Mouse (Mus musculus): ENCODE measurements around the gene Ubn1.
A peak's percentile ranks its signal among the peaks of the same experiment; 100 is the strongest.

The Ubn1 gene

GRCm38 (mm10) chr16:5071974-5072373 is 22.1 kb downstream of the Ubn1 start:
- no peak for DNase-seq (ENCODE audit: low spot score)

GRCm38 (mm10) chr16:5074341-5074740 is 24.5 kb downstream of the Ubn1 start:
- DNase-seq (ENCODE audit: low spot score): no peak

DNA sequence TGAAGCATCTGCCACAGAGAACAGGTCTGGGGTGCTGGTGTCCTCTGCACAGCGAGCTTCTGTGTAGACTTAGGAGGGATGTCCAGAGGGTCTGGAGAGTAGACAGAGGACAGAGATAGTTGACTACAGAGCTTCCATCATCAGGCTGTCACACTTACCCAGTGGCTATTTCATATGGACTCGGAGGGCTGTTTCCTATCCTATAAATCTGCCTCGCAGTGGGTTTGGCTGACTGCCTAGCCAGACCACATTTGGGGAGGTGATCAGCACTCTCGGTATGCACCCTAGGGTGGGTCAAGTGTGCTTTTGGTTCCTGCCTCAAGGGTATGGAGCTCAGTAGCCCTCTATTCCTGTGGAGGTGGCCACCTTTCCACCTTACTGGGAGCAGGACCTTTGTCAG is 35.3 kb downstream of the Ubn1 start:
- no peak for DNase-seq (ENCODE audit: low spot score)

DNA sequence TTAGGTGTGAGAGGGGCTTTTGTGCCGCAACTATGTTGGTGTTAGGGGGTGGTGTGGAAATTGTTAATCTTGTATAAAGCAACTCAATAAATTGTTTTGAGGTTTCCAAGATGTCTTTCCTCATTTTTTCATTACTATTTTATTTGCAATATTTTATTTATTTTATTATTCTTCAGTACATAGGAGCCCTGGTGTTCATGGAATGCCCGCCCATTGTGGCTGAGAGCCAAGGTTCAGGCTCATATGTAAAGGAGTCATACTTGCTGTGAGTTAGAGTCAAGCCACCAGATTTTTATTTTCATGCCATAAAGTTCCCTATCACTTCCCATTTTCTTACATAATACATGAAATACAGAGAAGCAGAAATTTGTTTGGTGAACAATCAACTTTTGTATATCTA is 36.3 kb downstream of the Ubn1 start:
- DNase-seq (ENCODE audit: low spot score): no peak

DNA sequence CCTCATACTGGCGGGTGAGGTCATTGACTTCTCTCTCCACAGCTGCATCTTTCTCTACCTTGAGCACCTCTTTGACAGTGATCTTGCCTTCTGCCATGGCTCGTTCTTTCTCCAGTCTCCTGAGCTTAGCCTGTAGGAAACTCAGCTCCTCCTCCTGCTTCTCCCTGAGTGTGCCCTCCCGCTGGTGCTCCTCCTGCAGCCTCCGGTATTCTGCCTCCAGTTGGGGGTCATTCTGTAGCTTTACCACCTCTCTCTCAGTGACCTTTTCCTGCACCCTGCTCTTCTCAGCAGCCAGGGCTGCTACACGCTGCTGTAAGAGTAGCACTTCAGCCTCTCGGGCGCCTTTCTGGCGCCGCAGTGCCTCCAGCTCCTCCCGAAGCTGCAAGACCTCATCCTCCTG is 39.2 kb downstream of the Ubn1 start:
- DNase-seq (ENCODE audit: low spot score): no peak

- DNase-seq (ENCODE audit: low spot score): peak; percentile 5
Observed at GRCm38 (mm10) chr16:5093285-5093684, 43.4 kb downstream of the Ubn1 start.

GRCm38 (mm10) chr16:5096504-5096903 is 46.6 kb downstream of the Ubn1 start:
- DNase-seq (ENCODE audit: low spot score): no peak

DNA sequence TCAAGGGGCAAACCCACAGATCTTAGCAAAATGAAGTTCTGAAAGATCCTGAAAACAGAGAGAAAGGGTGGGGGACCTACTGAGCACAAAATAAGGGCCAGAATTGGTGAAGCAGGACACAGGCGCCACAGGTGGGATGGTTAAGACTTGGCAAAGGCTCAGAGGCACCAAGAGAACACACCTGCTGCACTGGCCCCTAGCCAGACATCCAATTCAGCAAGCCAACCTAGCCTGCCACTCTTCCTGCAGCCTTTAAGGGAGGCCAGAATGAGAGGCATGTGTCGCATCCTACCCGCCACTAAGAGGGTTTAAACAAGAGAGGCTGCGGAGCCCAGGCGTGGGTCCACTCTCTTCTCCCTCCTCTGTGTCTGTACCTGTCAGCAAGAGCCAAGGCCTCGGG is 51.1 kb downstream of the Ubn1 start:
- no peak for DNase-seq (ENCODE audit: low spot score)

DNA sequence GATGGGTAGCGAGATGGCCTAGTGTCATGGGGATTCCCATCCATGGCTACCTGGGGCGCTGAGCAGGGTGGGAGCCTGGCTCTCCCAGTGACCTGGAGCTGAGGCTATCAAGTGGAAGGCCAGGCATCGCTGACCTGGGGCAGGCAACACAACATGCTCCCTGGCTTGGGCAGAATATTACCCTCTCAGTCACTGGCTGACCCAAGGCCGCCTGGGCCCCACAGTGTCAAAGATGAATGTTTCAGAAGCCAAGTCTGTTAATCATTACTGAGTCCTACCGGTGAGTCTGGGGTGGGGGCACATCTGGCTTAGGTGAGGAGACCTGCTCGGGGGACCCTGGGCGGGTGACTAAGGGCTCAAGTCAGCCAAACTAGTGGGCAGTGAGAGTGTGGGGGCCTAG is 60.0 kb downstream of the Ubn1 start:
- DNase-seq (ENCODE audit: low spot score): no peak

GRCm38 (mm10) chr16:5111021-5111420 is 61.2 kb downstream of the Ubn1 start:
- DNase-seq (ENCODE audit: low spot score): no peak

- no peak for DNase-seq (ENCODE audit: low spot score)
Observed at GRCm38 (mm10) chr16:5113002-5113550, 63.2 kb downstream of the Ubn1 start.

DNA sequence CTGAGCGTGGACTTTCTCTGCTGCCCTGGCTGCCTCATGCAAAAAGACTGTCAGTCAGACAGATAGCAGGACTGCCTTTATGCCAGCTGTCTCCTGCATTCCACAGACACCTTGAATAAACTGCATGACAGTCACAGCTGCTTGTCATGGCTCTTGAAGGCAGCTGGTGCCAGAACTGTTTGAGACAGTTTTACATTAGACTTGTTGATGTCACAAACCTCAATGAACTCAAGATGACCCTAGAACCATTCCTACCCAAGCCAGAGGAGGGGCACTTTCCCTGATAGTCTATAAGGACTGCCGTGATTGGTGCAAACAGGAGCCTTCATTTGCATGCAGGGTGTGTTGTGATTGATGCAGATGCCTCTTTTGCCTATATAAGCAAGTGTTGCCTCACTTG is 63.7 kb downstream of the Ubn1 start:
- DNase-seq (ENCODE audit: low spot score): no peak

DNA sequence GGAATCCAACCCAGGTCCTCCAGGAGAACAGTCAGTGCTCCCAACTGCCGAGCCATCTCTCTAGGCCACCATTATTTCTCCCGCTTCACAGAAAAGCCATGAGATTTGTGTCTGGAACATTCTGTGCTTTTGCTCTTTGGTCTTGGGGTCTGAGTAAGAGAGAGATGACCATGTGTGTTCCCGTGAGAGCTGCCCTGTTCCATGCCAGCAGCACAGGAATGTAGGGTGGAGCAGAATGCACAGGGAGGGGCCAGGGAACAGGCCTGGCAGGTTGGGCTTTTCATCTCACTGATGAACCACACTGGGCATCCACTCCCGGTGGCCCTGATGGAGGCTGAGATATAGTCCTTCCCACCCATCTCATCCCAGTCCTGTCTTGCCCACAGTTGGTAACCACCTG is 69.5 kb downstream of the Ubn1 start:
- DNase-seq (ENCODE audit: low spot score): peak; percentile 59

GRCm38 (mm10) chr16:5119845-5120244 is 70.0 kb downstream of the Ubn1 start:
- DNase-seq (ENCODE audit: low spot score): no peak

GRCm38 (mm10) chr16:5123476-5123875 is 73.6 kb downstream of the Ubn1 start:
- no peak for DNase-seq (ENCODE audit: low spot score)

DNA sequence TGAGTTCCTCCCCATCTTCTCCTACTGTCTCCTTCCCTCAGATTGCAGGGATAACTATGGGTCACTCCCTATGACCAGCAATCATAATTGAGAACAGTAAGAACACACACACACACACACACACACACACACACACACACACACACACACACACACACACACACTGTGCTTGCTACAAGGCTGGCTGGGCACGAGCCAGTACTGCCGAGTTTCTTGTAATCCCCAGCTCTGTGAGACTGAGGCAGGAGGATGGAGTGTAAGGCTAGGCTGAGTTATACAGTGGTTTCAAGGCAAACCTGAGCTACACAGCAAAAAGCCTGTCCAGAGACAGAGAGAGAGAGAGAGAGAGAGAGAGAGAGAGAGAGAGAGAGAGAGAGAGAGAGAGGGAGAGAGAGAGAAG is 80.3 kb downstream of the Ubn1 start:
- DNase-seq (ENCODE audit: low spot score): no peak

DNA sequence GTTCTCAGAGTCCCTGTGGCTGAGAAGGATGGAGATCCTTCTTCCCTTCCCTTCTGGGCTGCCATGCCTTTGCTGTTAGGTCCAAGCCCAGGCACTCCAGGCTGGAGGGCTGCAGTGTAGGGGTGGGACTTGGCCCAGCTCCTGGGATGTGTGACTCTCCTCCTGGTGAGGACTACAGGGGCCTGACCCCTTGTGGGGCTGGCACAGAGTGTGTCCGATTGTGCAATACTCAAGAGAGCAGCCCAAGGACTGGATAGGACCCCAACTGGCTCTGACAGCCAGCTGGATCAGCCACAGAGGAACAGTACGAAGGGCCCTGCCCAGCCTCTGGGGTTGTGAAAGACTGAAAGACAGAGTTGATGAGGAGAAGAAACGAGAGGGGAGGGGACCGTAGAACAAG is 80.9 kb downstream of the Ubn1 start:
- DNase-seq (ENCODE audit: low spot score): peak; percentile 92

GRCm38 (mm10) chr16:5131251-5131922 is 81.5 kb downstream of the Ubn1 start:
- peak; percentile 32 for DNase-seq (ENCODE audit: low spot score)

GRCm38 (mm10) chr16:5132401-5132801 is 82.5 kb downstream of the Ubn1 start, which contains the start of gene Ppl:
Gene Ppl, minus strand, starts transcription at chr16:5132421.
- peak; percentile 92 for DNase-seq (ENCODE audit: low spot score)

GRCm38 (mm10) chr16:5134623-5135330 is 84.9 kb downstream of the Ubn1 start:
- DNase-seq (ENCODE audit: low spot score): peak; percentile 81

GRCm38 (mm10) chr16:5135551-5136261 is 85.8 kb downstream of the Ubn1 start:
- peak; percentile 70 for DNase-seq (ENCODE audit: low spot score)

Measured in lung, postnatal 25 days (tissue).